Mouse (Mus musculus): ENCODE results near the gene Fbxo47.

The Fbxo47 gene

GRCm38 (mm10) chr11:97829913-97830476 is 54.0 kb downstream of the Fbxo47 start:
- DNase-seq = no peak

- DNase-seq = no peak
These were observed 54.6 kb downstream of the Fbxo47 start for GRCm38 (mm10) chr11:97829365-97829764.

- DNase-seq = no peak
These were observed 56.3 kb downstream of the Fbxo47 start for GRCm38 (mm10) chr11:97827654-97828053.

GRCm38 (mm10) chr11:97826414-97826813 is 57.5 kb downstream of the Fbxo47 start:
- no peak for DNase-seq

- peak; percentile 65 to 71 for DNase-seq
These were observed 58.0 kb downstream of the Fbxo47 start for GRCm38 (mm10) chr11:97825971-97826370.

GRCm38 (mm10) chr11:97825295-97825694 is 58.7 kb downstream of the Fbxo47 start:
- peak; percentile 85 to 88 for DNase-seq

GRCm38 (mm10) chr11:97824895-97825294 is 59.1 kb downstream of the Fbxo47 start:
- no peak for DNase-seq

GRCm38 (mm10) chr11:97824168-97824567 is 59.8 kb downstream of the Fbxo47 start:
- DNase-seq = no peak

- no peak for DNase-seq
These were observed 60.9 kb downstream of the Fbxo47 start for GRCm38 (mm10) chr11:97822840-97823603.

GRCm38 (mm10) chr11:97821401-97822064 is 62.4 kb downstream of the Fbxo47 start:
- no peak for DNase-seq

- DNase-seq = no peak
These were observed 63.1 kb downstream of the Fbxo47 start for GRCm38 (mm10) chr11:97820840-97821239.

- no peak for DNase-seq
These were observed 64.0 kb downstream of the Fbxo47 start for GRCm38 (mm10) chr11:97819923-97820322.

- no peak for DNase-seq
These were observed 64.9 kb downstream of the Fbxo47 start for GRCm38 (mm10) chr11:97819102-97819501.

- DNase-seq = no peak
These were observed 65.4 kb downstream of the Fbxo47 start for GRCm38 (mm10) chr11:97818571-97818970.

GRCm38 (mm10) chr11:97818003-97818402 is 66.0 kb downstream of the Fbxo47 start:
- no peak for DNase-seq

GRCm38 (mm10) chr11:97817379-97817778 is 66.6 kb downstream of the Fbxo47 start:
- DNase-seq = no peak

- no peak for DNase-seq
These were observed 67.0 kb downstream of the Fbxo47 start for GRCm38 (mm10) chr11:97816916-97817315.

- no peak for DNase-seq
These were observed 67.8 kb downstream of the Fbxo47 start for GRCm38 (mm10) chr11:97816176-97816575.

- DNase-seq = no peak
These were observed 68.2 kb downstream of the Fbxo47 start for GRCm38 (mm10) chr11:97815736-97816135.

GRCm38 (mm10) chr11:97813746-97814515 is 70.0 kb downstream of the Fbxo47 start:
- no peak for DNase-seq

GRCm38 (mm10) chr11:97813085-97813484 is 70.9 kb downstream of the Fbxo47 start:
- DNase-seq = no peak

- no peak for DNase-seq
These were observed 71.4 kb downstream of the Fbxo47 start for GRCm38 (mm10) chr11:97812491-97812921.
